Mouse (Mus musculus) intestine, embryonic 15.5 days (tissue): Measurements from ENCODE around the gene Ddx56. TPM values are rescaled to one million over a fixed set of nuclear protein-coding genes. Genes with fewer than 3 reads are reported as not detected.

Experiments used
- ATAC-seq: fragments of 200-750 bp; cut with Nextera tagmentation; 2 replicates; pipeline ENCODE4 v1.8.0; 2017; ENCODE audit warnings: moderate TSS enrichment, moderate library complexity
- H3K27ac ChIP-seq: fragments of 300-500 bp; sonication (generic); 2 replicates; pipeline ENCODE4 v1.5.1; 2015; ENCODE audit warnings: mild to moderate bottlenecking, inconsistent platforms
- H3K27me3 ChIP-seq: fragments of 300-500 bp; sonication (generic); replicated peaks from 2 replicates; pipeline ENCODE4 v1.6.1; 2015; ENCODE audit warnings: inconsistent platforms
- H3K36me3 ChIP-seq: fragments of 300-500 bp; sonication (generic); 2 replicates; pipeline ENCODE4 v1.6.1; 2015; ENCODE audit warnings: inconsistent platforms
- H3K4me1 ChIP-seq: fragments of 300-500 bp; sonication (generic); replicated peaks from 2 replicates; pipeline ENCODE4 v1.6.1; 2015; ENCODE audit warnings: inconsistent platforms
- H3K4me2 ChIP-seq: fragments of 300-500 bp; sonication (generic); replicated peaks from 2 replicates; pipeline ENCODE4 v1.6.1; 2015; ENCODE audit warnings: mild to moderate bottlenecking, inconsistent platforms
- H3K4me3 ChIP-seq: fragments of 300-500 bp; sonication (generic); replicated peaks from 2 replicates; pipeline ENCODE4 v1.5.1; 2015; ENCODE audit warnings: inconsistent platforms
- H3K9ac ChIP-seq: fragments of 300-500 bp; sonication (generic); 2 replicates; pipeline ENCODE4 v1.6.1; 2015; ENCODE audit warnings: inconsistent platforms
- H3K9me3 ChIP-seq: fragments of 300-500 bp; sonication (generic); 2 replicates; pipeline ENCODE4 v1.6.1; 2016; ENCODE audit warnings: inconsistent platforms
- WGBS: fragments of 180-500 bp; shearing (Covaris S2); methylation state at CpG from one replicate; pipeline ENCODE4 v1.1.7; 2015; 5-methylcytosine and 5-hydroxymethylcytosine counted together
- polyA plus RNA-seq: library from polyadenylated mRNA; unstranded; fragments of >200 nt; fragmentation: Nextera tagmentation; extraction: Ambion mirVana; gene quantifications from 2 replicates; pipeline ENCODE4 v1.2.1, GENCODE M21; 2015

Ddx56 gene
- polyA plus RNA-seq, 1 experiment from 2014 or later, result 106 TPM

DNA sequence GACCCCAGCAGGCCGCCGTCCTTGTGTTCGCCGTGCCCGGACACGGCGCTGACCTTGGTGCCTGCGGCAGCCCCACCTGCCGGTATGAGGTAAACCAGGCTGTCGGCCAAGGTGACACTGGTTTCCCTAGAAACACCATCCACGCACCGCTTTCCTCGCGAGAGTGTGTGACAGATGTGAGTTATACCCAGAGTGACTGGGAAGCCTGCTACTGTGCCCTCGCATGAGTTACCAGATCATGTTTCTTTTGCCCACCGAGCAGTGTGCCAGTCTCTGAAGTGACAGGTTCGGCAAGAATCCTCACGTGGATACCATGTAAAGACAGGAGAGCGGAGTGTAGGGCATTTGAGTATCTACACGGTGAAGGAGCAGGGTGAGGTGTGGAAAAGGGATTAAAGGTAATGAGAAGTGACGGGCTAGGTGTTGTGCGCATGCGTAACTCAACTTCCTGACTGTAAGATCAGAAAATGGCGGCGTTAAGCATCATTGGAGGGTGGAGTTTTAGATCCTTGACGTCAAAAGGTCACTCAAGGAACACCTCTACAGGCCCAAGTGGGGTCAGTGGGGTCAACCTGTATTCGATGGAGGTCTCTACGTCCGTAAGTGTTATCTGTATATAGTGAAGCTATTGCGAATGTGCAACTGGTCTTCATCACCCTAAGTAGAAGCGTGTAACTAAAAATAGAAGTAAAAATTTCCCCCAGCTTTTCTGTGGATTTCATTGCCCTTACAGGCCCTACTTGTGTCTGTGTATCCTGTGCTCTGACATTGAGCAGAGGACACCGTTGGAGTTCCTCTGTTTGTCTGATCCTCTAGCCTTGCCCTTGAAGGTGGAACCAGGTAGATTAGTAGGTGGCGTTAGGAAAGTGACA, 24.8 kb upstream of the Ddx56 start:
- peak; percentile 72 for ATAC-seq
- H3K27ac ChIP-seq, result peak overlapping the region; percentile 87
- no peaks in the 10 kb centered on the region for H3K36me3 ChIP-seq
- peak overlapping the region; percentile 63 for H3K4me3 ChIP-seq
- H3K9me3 ChIP-seq, result no peaks in the 10 kb centered on the region
- H3K4me1 ChIP-seq, result no peaks in the 10 kb centered on the region
- peak overlapping the region; percentile 68 for H3K9ac ChIP-seq
- WGBS, result 11% methylated on average over 33 of the region's 33 CpGs
- peak overlapping the region; percentile 71 for H3K4me2 ChIP-seq
- no peaks in the 10 kb centered on the region for H3K27me3 ChIP-seq

DNA sequence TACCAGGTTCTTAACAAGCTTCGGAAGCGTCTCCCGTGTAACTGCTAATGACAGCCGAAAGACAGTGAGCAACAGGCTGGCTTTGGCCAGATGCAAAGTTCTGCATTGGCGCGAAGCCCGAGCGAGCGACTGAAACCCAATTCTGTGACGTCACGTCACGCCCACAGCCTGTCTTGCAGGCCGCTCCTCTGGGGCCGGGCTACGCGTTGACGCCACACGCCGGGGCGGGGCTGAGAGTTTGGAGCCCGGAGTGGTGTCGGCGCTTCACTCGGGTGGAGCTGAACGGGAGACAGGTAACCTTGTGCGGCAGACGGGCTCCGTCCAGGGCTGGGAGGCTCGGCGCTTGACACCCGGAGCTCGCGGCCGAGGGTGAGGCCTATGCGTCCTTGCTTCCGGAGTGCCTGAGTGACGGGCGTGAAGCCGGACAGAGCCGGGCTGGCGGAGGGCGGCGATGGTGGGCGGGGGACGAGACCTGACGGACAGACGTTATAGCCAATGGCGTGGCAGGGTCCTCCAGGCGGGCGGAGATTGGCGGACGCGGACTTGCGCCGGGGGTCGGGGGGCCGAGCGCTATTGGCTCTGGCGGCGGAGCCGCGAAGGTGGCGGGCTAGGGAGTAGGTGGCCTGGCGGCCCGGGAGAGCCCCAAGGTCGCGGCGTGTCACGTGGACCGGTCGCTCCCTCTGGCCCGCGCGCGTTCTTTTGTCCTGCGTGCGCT, 24.0 kb upstream of the Ddx56 start, which contains the start of gene Ogdh:
Gene Ogdh (plus strand): TSS at position 233 of the 715 bp plus-strand sequence.
- H3K27me3 ChIP-seq, result no peaks in the 10 kb centered on the region
- no peaks in the 10 kb centered on the region for H3K4me1 ChIP-seq
- H3K9me3 ChIP-seq, result no peaks in the 10 kb centered on the region
- H3K9ac ChIP-seq, result peak within 1 kb of the TSS; percentile 68
- peak within 1 kb of the TSS; percentile 71 for H3K4me2 ChIP-seq
- peak within 1 kb of the TSS; percentile 63 for H3K4me3 ChIP-seq
- H3K36me3 ChIP-seq, result no peaks in the 10 kb centered on the region
- ATAC-seq, result peak; percentile 99
- under 1% methylated on average over 73 of the region's 77 CpGs for WGBS
- peak within 1 kb of the TSS; percentile 87 for H3K27ac ChIP-seq

DNA sequence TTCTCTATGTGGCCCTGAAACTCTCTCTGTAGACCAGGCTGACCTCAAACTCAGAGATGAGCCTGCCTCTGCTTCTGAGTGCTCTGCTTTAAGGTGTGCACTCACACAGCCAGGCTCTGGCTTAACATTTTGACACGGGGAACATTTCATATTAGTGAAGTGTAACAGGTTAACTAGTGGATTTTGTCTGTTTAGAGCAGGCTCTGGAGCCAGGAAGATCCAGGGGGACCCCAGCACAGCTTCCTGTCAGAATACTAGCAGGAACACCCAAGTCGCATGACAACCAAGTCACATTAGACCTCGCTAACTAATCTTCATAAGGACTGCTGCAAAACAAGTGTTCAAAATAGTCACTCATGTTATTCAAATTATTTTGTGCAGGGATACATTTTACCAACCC, 23.3 kb upstream of the Ddx56 start:
- Histone ChIP-seq H3K4me3 (peak overlapping the region; percentile 63), H3K36me3 (no peaks in the 10 kb centered on the region), H3K27me3 (no peaks in the 10 kb centered on the region), H3K27ac (0 out of 2 replicates have a peak overlapping the region, but pooled peaks have one; percentile 87), H3K9ac (peak overlapping the region; percentile 68; the same call in 1 of the 2 replicates), H3K4me1 (no peaks in the 10 kb centered on the region), H3K4me2 (peak overlapping the region; percentile 71), H3K9me3 (no peaks in the 10 kb centered on the region)
- no peak for ATAC-seq
- WGBS, result 29% methylated on average over 3 of the region's 3 CpGs

DNA sequence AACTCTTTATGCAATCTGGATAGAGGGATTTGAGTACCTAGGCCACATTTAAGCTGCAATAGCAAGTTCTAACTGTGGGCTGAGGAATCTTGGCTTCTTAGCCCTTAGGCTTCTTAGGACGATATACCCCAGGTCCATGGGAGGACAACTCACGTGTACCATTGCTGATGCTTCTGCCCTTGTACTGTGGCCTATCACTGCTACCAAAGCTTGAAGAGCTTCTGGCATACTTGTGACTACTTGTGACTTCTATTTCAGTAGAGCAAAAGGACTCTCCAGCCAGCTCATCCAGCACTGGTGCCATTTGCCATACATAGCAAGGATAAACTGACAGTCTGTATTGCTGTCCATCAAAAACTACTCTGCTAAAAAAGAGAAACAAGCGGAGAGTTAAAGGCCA, 22.6 kb upstream of the Ddx56 start:
- no peak overlapping the region for H3K4me3 ChIP-seq
- H3K27me3 ChIP-seq, result no peaks in the 10 kb centered on the region
- WGBS, result 91% methylated on average over 3 of the region's 3 CpGs
- H3K9ac ChIP-seq, result no peak overlapping the region
- no peak for ATAC-seq
- H3K4me1 ChIP-seq, result no peaks in the 10 kb centered on the region
- H3K9me3 ChIP-seq, result no peaks in the 10 kb centered on the region
- H3K36me3 ChIP-seq, result no peaks in the 10 kb centered on the region
- no peak overlapping the region for H3K27ac ChIP-seq
- no peak overlapping the region for H3K4me2 ChIP-seq

DNA sequence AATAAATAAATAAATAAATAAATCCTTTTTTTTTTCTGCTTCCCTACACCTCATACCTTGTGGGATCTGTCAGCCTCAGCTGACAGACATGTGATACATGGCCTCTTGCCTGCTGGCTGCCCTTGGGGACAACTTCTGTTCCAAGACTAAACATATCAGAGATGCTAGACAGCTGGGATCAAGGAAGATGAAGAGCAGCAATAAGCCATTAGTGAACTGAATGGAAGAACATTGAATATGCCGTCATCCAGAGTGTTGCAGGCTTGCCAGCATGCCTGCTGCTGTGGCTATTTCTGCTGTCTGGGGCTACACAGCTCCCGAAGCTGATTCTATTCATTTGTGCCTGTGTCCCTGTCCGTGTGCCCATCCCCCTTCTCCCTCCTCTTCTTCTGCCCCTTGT, 15.4 kb upstream of the Ddx56 start:
- no peak overlapping the region for H3K27ac ChIP-seq
- no peak overlapping the region for H3K4me2 ChIP-seq
- 70% methylated on average over 3 of the region's 3 CpGs for WGBS
- no peaks in the 10 kb centered on the region for H3K36me3 ChIP-seq
- no peak overlapping the region for H3K4me3 ChIP-seq
- no peaks in the 10 kb centered on the region for H3K4me1 ChIP-seq
- no peak overlapping the region for H3K9ac ChIP-seq
- no peak for ATAC-seq
- H3K27me3 ChIP-seq, result no peaks in the 10 kb centered on the region
- H3K9me3 ChIP-seq, result no peaks in the 10 kb centered on the region

DNA sequence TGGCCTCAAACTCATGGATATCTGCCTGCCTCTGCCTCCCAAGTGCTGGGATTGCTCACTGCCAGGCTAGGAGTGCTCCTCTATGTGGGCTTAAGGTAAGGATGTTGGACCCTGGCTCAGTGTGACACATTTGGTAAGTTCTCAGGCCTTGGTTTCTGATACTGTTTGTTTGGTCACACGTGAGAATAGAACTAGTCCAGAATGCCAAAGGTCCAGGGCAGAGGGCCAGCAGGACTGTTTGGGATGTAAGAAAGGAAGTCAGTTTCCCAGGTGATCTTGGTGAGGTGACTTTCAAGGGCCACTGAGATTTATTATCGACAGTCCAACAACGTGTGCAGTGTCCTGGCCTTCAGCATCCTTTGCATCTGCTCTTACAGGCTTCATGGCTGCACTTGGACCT, 8.9 kb upstream of the Ddx56 start:
- H3K27me3 ChIP-seq, result no peaks in the 10 kb centered on the region
- ATAC-seq, result no peak
- peaks cover 10% of the 10 kb centered on the region; the same call in 1 of the 2 replicates for H3K4me1 ChIP-seq
- H3K9ac ChIP-seq, result no peak overlapping the region
- H3K4me3 ChIP-seq, result no peak overlapping the region
- H3K9me3 ChIP-seq, result no peaks in the 10 kb centered on the region
- H3K4me2 ChIP-seq, result no peak overlapping the region
- peaks cover 4% of the 10 kb centered on the region; the same call in 1 of the 2 replicates for H3K36me3 ChIP-seq
- no peak overlapping the region for H3K27ac ChIP-seq
- WGBS, result 68% methylated on average over 3 of the region's 3 CpGs

DNA sequence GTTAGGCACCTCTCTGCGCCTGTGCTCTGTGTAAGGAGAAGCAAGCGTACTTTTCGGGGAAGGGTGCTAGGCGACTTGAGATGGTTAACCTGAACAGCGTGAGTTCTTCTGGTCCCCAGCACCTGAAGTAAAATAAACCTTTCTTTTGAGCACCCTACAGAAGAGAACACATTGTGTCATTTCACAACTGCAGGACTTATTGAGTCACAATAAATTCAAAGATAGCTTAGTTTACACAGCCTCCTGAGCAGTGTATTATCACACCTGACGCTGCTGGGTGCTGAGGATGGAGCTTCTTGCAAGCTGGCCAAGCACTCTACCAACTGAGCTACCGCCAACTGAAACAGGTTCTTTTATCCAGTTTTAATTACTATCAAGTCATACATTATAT, 7.5 kb upstream of the Ddx56 start:
- ATAC-seq, result no peak
- Histone ChIP-seq H3K27ac (0 out of 2 replicates have a peak overlapping the region, but pooled peaks have one; percentile 2), H3K9me3 (no peaks in the 10 kb centered on the region), H3K4me1 (peaks cover 10% of the 10 kb centered on the region; the same call in 1 of the 2 replicates), H3K27me3 (no peaks in the 10 kb centered on the region), H3K36me3 (peaks cover 8% of the 10 kb centered on the region; the same call in 1 of the 2 replicates), H3K4me2 (peak overlapping the region; percentile 72), H3K9ac (peak overlapping the region; percentile 76), H3K4me3 (peak overlapping the region; percentile 75)
- WGBS, result 18% methylated on average over 7 of the region's 7 CpGs

DNA sequence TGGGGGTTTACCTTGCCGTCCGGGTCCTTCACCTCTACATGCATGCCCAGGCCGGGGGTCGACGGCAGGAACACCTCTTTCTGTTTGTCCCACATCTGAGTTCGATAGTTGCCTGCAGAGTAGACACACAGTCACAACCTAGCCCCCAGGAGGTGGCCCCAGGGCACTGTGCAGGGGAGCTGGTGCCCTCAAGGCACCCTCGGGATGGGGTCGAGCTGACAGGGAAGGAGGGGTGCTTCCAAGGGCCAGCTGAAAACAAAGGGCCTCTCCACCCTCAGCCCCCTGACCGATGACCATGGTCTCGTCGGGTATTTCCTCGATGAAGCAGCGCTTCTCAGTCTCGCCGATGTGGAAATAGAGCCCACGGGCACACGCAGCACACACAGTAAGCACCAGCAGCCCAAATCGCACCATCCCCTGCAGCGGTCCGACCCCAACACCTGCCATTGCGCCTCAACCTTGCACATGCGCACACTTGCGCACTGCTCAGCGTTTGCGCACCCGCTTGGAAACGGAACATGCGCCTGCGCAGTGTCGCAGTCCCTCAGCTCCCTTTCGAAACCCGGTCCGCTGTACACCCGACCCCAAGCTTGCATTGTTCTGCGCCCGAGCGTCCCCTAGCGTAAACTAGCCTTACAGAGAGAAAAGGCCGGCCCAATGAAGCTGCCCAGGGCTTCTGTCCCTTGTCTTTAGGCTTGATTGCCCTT, 7.0 kb upstream of the Ddx56 start, which contains the start of gene Tmed4:
Gene Tmed4 (minus strand): TSS at position 484 of the 707 bp plus-strand sequence.
- Histone ChIP-seq H3K9ac (peak within 1 kb of the TSS; percentile 76), H3K4me2 (peak within 1 kb of the TSS; percentile 72), H3K27me3 (no peaks in the 10 kb centered on the region), H3K9me3 (no peaks in the 10 kb centered on the region), H3K4me3 (peak within 1 kb of the TSS; percentile 75), H3K27ac (peak within 1 kb of the TSS; percentile 19; the same call in 1 of the 2 replicates), H3K36me3 (peaks cover 8% of the 10 kb centered on the region; the same call in 1 of the 2 replicates), H3K4me1 (peaks cover 10% of the 10 kb centered on the region; the same call in 1 of the 2 replicates)
- WGBS, result under 1% methylated on average over 39 of the region's 39 CpGs
- ATAC-seq, result peak; percentile 99

DNA sequence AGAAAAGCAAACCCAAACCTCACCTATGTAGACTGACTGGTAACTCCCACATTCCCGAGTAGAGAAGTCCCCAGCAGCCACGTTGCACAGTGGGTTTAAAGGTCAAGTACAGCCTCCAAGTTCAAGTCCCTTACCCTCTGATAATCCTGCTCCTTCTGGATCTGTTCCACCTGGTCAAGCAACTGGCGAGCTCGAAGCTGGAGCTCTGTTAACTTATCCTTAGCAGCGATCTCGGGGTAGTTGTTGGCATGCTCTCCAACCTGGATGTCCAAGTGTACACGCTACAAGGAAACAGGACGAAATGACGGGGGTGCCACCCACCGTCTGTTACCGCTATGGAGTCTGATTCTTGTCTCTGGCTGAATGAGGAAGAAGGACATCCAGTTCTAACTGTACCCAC, 6.0 kb upstream of the Ddx56 start:
- ATAC-seq, result peak; percentile 28
- peak overlapping the region; percentile 76 for H3K9ac ChIP-seq
- H3K9me3 ChIP-seq, result no peaks in the 10 kb centered on the region
- peaks cover 10% of the 10 kb centered on the region; the same call in 1 of the 2 replicates for H3K4me1 ChIP-seq
- peaks cover 8% of the 10 kb centered on the region; the same call in 1 of the 2 replicates for H3K36me3 ChIP-seq
- peak overlapping the region; percentile 19; the same call in 1 of the 2 replicates for H3K27ac ChIP-seq
- peak overlapping the region; percentile 72 for H3K4me2 ChIP-seq
- WGBS, result 41% methylated on average over 11 of the region's 11 CpGs
- H3K4me3 ChIP-seq, result peak overlapping the region; percentile 75
- no peaks in the 10 kb centered on the region for H3K27me3 ChIP-seq

DNA sequence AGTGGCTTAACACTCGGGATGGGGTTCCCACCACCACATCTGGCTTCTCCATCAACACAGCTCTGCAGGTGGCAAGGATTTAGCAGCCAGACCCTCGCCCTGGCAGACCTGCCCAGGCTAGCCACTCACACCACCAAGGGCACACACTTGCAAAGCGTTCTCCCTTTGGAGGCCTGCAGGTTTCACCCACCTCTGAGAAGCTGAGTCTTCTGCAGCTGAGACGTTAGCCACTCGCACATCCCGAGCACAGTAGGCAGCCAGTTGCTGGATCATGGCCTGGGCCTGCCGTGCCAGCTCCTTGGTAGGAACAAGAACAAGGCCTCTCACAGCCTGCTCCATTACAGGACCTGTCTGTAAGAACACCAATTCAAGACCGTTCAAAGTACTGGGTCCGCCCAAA, 951 bp downstream of the Ddx56 start:
- peak overlapping the region; percentile 66 for H3K4me2 ChIP-seq
- no peaks in the 10 kb centered on the region for H3K27me3 ChIP-seq
- H3K36me3 ChIP-seq, result peaks cover 45% of the 10 kb centered on the region
- peak overlapping the region; percentile 80 for H3K4me3 ChIP-seq
- no peak for ATAC-seq
- no peak overlapping the region for H3K27ac ChIP-seq
- peaks cover 8% of the 10 kb centered on the region for H3K4me1 ChIP-seq
- WGBS, result 65% methylated on average over 9 of the region's 9 CpGs
- H3K9me3 ChIP-seq, result no peaks in the 10 kb centered on the region
- H3K9ac ChIP-seq, result peak overlapping the region; percentile 83

DNA sequence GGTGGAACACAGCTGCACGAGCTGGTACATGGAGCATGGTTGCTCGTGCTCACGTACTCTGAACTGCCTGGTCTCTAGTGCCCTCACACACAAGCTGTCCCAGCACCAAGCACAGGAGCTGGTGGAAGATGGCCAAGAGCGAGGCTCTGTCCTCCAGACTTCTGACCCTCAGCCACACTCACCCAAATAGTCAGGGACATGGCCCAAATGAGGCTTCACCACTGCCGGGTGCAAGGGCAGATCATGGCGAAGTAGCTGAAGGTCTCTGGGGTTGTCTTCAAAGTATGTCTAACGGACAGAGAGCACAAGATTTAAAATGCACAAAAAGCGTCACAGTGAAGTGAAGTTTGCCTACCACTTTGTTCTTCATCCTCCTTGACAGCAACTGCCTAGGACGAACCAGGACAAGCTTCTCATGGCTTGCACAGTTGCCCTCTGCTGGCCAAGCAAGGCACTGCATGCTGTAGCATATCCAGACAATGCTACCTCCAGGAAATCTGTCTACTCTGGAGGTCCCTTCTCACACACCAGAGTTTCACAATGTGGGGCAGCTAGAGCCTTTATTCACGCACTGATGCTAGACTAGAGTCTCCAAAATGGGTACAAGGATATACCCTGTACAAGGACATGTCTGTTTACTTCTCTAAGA, 6.0 kb downstream of the Ddx56 start:
- H3K4me3 ChIP-seq, result no peak overlapping the region
- H3K27me3 ChIP-seq, result no peaks in the 10 kb centered on the region
- peaks cover 6% of the 10 kb centered on the region for H3K4me1 ChIP-seq
- no peak overlapping the region for H3K4me2 ChIP-seq
- no peak for ATAC-seq
- no peaks in the 10 kb centered on the region for H3K9me3 ChIP-seq
- H3K36me3 ChIP-seq, result peaks cover 64% of the 10 kb centered on the region
- H3K27ac ChIP-seq, result no peak overlapping the region
- WGBS, result 79% methylated on average over 10 of the region's 10 CpGs
- H3K9ac ChIP-seq, result no peak overlapping the region
